Mouse (Mus musculus) liver, embryonic 14.5 days (tissue): Measurements from ENCODE around the gene Zfp934.
"Not testable (repeated sequence)": the region's sequence is repeated elsewhere in the genome, so short reads cannot be mapped to it uniquely, and the experiment has no call there.

Experiments
- CTCF ChIP-seq: IDR thresholded peaks from 2 replicates; pipeline ENCODE4 v1.5.1; 2016; ENCODE audit warnings: antibody characterized with exemption, low read depth, control low read depth
- EP300 ChIP-seq: IDR thresholded peaks from 2 replicates; pipeline ENCODE4 v1.6.1; 2016; ENCODE audit warnings: antibody characterized with exemption, low read depth

DNA sequence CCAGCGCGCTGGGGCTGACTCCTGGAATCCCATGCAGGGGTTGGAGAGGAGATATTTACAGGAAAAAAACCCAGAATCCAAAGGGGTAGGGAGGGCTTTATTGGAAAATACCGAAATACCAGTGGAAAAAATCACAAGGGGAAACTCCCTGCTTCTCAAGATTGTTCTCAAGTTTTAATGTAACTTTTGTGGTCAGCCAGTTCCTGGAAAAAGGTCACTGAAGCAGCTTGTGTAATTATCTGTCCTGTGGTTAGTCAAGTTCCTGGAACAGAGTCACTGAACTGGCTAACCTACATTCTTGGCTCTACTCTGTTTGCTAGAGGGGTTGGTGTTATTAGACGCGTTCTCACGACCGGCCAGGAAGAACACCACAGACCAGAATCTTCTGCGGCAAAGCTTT, 98.3 kb downstream of the Zfp934 start:
- not testable (repeated sequence) for TF ChIP-seq EP300, CTCF
